Mouse (Mus musculus): ENCODE results near the gene H3f3b.
"Not testable (repeated sequence)": the region's sequence is repeated elsewhere in the genome, so short reads cannot be mapped to it uniquely, and the experiment has no call there.

The H3f3b gene

DNA sequence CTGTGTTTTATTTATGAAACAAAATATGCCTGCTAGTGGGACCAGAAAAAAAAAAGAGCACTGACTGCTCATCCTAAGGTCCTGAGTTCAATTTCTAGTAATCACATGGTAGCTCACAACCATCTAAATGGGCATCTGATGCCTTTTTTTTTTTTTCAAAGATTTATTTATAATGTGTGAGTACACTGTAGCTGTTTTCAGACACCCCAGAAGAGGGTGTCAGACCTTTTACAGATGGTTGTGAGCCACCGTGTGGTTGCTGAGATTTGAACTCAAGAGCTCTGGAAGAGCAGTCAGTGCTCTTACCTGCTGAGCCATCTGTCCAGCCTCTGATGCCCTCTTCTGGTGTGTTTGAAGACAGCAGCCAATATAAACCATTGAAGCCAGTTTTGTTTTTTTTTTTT, 7.2 kb downstream of the H3f3b start:
- DNase-seq: no peak

DNA sequence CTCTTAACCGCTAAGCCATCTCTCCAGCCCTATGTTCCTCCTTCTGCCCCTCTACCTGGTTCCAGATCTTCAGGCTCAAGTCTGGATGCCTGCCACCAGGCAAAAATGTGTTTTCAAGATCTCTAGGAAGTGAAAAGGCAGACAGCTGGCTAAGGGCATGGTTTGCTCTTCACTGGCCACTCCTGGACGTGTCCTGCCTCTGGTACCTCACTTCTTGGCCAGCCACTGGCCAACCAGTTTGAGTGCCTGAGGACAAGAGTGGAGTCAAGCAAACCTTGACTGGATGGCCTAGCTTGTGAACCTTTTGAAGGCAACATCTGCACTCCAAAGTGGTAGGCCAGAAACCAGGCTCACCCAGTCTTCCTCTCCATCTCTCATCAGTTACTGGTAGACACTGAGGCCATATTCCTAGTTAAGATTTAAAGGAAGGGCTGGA, 7.8 kb downstream of the H3f3b start:
- DNase-seq: no peak

DNA sequence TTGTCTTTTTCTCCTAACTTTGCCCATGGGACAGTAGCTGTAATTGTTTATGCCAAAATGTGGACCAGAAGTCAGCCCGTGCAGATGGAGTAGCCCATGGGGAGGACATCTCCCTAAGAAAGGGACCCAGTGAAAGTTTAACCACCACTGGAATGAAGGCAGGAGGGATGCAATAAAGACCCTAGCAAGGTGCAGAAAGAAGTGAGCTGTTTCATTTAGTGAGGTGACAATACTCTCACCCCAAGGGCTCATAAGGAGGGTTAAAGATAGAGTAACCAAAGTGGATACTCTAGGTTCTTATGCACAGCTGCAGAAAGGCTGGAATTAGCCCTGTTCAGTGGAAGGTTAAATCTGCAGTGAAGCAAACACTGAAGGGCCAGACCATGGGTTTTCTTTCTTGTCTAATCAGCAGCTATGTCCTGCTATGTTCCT, 8.4 kb downstream of the H3f3b start:
- no peak for DNase-seq

DNA sequence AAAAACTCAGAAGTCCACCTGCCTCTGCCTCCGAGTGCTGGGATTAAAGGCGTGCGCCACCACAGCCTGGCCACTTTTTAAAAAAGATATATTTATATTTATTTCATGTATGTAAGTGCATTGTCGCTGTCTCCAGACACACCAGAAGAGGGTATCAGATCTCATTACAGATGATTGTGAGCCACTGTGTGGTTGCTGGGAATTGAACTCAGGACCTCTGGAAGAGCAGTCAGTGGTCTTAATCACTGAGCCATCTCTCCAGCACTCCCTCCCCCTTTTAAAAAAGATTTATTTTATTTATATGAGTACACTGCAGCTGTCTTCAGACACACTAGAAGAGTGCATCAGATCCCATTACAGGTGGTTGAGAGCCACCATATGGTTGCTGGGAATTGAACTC, 8.9 kb downstream of the H3f3b start:
- DNase-seq: not testable (repeated sequence)

DNA sequence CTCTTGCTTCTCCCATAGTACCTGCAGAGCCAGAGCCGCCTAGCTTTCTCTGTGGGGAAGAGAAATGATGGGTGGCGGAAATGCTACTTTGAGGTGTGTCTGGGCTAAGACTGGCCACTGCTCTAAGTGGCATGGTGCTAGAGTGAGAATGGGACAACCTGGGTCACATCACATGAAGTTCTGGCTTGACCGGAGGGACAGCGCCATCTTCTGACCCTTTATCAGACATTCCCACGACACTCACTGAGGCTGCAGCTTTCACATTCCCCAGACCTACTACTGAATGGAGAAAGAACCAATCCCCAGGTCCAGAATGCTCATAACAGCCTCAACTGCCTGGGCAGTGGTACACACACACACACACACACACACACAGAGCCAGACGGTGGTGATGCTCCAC, 9.7 kb downstream of the H3f3b start:
- peak in 1 of 2 experiments; percentile 65 for DNase-seq

DNA sequence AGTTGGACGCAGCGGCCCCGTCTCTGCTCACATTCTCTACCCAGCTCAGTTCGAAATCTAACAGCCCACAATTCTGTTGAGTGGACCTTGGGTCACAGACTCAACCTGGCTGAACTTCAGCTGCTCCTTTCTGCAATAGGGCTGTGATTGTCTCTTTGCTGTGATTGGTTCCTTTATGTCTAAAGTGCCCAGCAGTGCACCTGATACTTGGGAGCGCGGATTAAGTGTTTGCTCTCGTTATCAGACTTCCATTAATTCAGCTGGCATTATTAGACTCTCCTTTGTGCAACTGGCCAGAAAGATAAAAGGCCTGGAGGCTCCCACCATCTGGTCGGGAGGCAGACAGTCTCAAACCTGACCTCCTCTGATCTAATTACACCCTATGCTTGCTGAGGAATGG, 12.9 kb downstream of the H3f3b start:
- DNase-seq: no peak

DNA sequence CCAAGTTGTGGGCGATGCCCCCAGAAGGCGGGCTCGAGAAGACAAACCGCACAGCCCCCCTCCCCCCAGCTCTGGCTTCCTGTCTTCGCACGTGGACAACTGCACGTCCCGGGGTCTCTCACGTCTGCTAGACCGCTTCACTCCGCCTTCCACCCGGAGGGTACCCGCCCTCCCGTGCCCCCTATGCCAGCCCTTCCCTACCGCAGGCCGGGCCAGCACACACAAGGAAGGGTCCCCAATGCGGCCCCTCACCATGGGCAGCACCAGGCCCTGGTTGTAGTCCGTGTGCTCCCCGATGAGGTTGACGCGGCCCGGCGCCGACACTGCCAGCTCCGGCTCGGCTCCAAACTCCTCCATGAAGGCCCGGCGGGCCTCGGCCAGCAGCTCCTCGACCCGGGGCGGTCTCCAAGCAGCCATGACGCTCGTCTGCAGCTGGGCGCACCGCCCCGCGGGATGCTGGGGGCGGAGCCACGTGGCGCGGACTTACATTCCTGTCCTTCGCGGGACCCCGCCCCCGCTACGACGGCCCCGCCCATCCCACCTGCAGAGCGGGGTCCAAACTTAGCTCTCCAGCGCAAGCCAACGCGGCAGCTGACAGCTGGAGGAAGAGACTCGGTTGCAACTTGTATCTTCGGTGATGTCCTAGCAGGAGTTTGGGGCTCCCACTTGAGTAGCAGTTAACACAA, 15.4 kb downstream of the H3f3b start, which contains the start of gene Galk1:
Galk1 (minus strand) TSS at position 458 of the 686 bp plus-strand sequence.
- peak; percentile 95 to 97 for DNase-seq

DNA sequence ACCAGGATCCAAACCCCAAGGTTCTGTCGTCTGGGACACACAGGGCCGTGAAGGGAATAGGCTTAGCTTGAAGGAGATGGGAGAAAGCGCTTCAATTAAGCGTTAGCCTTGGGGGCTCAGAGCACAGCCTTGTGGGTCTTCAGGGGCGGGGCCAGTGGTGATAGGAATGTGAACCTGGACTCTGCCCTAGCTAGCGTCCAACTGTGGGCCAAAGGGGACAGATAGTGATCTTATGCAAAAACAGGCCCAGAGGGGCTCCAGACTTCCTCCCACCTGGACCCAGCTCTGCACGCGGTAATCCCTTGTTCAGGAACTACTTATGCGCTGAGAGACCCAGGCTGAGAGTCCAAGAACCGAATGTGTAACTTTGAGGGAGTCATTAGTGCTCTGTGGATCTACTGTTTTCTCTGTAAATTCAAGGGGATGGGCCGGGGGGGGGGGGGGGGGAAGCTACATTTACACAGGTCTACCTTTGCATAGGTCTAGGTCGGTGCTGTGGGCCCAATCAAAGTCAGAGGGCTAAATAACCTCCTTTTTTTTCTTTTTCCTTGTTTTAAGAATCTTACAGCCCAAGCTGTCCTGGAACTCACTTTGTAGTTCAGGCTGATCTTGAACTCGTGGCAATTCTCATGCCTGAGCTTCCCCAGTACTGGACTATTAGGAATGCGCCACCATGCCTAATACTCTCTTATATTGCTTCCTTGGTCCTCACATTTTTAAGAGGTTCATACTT, 16.1 kb downstream of the H3f3b start:
- DNase-seq: no peak

DNA sequence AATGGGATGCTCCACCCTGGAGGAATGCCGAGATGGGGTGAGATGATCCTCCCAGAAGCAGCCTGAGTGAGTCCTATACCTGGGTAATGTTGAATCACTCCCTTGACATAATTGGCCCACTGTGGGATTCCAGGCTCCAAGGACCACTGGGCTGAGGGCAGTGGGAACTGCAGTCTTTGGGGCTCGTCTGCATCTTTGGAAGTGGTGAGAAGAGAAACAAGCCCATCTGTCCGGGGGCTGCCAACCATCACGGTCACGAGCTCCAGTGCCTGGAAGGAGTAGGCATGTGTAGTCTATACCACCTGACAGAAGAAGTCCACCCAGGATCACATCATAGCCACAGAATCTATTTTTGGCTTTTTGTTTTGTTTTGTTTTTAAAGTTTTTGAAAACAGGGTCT, 16.8 kb downstream of the H3f3b start:
- no peak for DNase-seq

DNA sequence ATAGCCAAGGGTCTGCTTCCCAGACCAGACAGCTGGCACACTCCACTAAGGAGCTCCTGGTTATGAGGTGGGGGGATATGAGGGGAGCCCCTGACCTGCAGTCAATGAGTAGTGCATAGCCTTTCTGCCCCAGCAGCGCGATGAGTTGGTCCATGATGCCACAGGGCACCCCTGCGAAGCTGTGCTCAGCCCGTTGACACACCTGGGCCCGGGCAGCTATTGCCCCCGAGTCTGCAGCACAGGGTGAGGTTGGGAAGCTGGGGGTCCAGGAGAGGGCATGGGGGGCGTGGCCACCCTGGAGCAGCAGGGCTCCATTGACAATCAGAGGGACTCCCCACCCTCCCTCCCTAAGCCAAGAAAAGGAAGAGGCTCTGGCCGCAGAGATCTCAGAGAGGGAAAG, 17.6 kb downstream of the H3f3b start:
- DNase-seq: no peak

DNA sequence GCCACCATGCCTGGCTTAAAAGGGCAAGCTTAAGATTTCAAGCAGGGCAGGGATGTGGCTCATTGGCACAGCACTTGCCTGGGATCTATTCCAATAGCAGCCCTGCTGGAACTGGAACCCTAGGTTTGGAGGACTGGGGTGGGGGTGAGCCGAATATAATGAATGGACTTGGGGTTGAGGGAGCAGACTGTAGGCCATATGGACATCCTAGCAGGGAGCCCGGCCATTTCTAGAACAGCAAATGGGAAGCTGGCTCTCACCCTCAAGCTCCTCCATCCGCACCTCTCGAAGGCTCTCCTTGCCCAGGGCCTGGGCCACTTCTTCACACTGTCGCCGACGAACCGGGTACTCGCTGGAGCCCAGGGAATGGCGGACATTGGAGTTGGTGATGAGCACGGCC, 18.1 kb downstream of the H3f3b start:
- no peak for DNase-seq

DNA sequence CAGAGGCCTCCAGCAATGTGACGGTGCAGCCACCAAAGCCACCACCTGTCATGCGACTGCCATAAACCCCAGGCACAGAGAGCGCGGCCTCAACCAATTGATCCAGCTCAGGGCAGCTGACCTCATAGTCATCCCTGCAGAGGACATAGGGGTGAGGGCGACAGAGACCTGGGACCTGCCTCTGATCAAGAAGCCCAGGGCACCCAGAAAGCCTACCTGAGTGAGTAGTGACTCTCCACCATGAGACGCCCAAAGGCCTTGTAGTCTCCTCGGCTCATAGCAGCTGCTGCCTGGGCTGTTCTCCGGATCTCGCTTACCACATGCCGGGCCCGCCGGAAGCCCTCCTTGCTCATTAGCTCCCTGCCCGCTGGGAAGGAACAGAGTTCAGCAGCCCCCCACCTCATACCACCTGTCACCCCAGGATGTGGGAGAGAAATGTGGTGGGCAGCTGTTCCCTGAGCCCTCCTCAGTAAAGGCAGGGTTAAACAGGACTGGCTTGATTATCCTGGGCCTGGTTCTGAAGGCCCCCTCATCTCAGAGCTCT, 18.9 kb downstream of the H3f3b start:
- DNase-seq: no peak

DNA sequence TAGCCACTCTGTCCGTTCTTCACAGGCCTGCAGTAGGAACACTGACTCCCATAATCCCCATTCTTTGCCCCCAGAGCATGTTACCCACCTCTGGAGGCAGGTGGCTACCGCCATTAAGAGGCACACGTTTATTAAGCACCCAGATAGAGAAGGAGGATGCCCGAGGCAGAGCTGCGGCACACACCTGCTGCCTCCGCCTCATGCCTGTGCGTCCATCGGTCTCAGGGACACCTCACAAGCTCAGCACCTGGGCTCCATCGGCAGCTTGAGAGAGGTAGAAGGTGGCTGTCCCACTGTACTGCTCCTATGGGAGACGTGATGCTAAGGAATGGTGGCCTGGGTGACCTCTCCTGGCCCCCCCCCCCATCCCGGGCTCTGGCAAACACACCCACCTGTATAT, 19.4 kb downstream of the H3f3b start:
- no peak for DNase-seq

DNA sequence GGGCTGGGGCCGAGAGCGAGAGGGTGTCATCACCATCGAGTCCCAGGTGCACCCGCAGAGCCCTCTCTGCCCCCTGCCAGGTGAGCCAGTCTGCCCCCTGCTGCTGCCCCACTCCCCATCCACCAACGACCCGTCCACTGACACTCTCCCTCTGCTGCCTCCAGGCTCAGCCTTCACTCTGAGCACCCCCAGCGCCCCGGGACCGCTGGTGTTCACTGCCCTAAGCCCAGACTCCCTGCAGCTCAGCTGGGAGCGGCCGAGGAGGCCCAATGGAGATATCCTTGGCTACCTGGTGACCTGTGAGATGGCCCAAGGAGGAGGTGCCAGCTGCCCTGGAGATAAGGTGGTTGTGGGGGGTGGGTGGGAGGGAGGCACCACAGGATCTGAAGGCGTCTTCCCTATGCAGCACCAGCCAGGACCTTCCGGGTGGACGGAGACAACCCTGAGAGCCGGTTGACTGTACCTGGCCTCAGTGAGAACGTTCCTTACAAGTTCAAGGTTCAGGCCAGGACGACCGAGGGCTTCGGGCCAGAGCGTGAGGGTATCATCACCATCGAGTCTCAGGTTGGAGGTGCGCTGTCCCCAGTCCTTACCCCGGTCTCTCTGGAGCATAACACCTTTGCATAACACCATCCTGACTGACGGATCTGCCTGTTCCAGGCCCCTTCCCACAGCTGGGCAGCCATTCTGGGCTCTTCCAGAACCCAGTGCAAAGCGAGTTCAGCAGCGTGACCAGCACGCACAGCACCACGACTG, 20.5 kb downstream of the H3f3b start:
- no peak for DNase-seq

DNA sequence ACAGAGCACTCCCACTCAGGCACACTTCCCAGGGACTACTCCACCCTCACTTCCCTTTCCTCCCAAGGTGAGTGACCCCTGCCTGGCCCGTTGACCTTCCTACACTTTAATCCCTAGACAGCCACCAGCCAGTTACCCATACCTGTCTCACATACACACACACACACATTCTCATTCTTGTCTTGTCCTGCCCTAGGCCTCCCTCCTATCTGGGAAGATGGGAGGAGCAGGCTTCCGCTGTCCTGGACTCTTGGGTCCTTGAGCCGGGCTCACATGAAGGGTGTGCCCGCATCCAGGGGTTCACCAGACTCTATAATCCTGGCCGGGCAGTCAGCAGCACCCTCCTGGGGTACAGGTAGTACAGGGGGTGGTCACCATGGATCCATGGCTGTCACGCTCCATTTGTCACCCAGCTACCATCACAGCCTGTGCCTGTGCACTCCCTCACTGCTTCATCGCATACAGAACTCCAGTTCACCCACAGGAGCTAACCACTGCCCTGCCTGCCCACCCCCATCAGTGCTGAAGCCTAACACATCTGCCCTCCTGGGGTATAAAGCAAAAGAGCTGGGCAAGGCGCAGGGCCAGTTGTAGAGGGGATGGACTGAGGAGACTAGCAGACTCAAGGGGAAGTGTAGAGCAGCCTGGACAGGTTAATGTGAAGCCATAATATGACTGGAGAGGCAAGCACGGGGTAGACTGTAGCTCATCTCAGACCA, 21.9 kb downstream of the H3f3b start:
- no peak for DNase-seq

DNA sequence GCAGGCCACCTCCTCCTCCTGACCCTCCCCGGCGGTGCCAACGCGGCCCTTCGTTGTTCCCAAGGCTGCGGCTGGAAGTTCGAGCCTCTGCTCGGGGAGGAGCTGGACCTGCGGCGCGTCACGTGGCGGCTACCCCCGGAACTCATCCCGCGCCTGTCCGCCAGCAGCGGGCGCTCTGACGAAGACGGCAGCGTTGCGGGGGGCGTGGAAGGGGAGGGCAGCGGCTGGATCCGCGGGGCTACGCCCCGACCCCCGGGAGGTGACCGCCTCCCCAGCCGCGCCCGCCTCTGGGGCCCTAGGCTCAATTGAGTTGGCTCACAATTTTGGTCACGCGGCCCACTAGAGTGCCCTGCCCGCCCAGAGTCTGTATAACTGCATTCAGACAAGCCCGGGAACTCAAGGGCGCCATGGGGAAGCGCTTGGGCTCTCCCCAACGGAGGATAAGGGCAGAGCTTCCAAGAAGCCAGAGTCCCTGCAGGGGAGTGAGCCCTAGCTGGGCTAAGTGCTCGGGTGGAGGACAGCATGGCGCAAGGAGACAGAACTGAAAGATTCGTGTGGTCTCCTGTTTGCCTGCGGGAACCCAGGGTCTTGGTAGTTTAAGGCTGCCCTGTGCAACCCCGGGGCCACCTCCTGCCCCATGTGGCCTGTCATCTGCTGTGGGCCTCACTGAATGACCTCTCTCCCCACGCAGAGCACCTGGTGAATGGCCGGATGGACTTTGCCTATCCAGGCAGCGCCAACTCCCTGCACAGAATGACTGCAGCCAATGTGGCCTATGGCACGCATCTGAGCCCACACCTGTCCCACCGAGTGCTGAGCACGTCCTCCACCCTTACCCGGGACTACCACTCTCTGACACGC, 22.7 kb downstream of the H3f3b start:
- peak; percentile 78 to 86 for DNase-seq

DNA sequence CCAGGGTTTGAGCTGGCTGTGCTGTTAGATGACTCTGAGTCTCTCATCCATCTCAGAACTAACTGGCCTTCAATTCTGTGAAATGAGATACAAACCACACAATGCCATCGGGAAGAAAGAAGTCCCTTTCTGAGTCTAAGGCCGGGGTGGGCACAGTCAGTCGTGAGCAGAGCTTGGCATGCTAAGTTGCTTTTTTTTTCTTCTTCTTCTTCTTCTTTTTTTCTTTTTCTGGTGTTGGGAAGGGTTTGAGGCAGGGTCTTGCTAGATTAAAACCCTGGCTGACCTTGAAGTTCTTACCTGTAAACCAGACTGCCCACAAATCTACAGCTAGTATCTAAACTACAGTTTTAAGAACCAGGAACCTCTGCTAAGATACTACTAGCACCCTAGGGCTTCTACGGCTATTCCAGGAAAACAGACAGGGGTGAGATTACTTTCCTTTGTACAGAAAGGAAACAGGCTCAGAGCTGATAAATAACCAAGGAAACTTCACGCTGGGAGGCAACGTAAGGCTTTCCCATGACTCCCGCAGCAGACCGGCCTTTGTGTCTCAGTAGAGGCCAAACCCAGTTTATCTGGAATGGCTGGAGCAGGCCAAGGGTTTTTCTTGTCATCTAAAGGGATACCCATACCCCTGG, 23.5 kb downstream of the H3f3b start:
- DNase-seq: no peak

DNA sequence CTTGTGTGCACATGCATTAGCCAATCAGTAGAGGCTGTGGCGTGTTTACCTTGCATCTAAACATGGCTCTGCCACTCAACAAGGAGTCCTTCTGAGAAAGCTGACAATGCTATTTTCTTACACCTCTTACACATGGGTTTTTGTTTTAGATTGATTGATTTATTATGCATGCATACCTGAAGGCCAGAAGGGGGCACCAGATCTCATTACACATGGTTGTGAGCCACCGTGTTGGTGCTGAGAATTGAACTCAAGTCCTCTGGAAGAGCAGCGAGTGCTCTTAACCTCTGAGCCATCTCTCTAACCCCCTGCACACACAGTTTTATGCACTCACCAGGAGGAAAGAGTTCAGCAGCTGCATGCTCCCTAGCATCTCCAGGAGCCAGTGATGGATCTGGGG, 24.9 kb downstream of the H3f3b start:
- no peak for DNase-seq

DNA sequence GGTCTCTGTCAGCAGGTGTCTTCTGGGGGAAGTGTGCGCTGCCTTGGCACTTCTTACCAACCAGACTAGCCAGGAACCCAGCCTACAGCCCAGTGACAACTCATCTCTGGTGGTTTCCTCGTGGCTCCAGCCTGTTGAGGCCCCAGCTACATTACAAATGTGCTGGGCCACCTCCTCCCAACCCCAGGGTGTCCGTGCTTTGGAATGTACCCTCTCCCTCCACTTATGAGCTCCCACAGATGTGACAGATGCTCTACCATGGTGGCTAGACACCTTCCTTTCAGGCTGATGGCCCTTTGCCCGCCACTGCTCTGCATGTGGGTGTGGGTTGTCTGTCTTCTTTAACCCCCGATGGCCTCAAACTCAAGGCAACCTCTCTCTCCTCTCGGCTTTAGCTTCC, 26.0 kb downstream of the H3f3b start:
- no peak for DNase-seq

DNA sequence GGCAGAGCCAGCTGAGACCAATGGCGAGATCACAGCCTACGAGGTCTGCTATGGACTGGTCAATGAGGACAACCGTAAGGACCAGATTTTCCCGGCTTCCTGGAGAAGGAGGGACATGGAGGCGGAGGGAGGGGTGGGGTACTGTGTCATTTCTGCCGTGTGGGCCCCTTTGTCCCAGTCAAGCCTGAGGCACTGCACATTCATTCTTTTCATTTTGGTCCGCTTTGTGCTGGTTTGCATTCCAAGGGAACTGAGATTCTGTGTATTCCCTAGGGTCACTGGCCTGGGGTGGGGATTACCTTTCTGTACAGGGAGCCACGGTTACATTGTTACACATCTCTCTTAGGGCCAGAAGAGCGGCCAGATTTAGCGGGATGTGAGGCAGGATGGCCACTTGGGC, 27.2 kb downstream of the H3f3b start:
- no peak for DNase-seq

DNA sequence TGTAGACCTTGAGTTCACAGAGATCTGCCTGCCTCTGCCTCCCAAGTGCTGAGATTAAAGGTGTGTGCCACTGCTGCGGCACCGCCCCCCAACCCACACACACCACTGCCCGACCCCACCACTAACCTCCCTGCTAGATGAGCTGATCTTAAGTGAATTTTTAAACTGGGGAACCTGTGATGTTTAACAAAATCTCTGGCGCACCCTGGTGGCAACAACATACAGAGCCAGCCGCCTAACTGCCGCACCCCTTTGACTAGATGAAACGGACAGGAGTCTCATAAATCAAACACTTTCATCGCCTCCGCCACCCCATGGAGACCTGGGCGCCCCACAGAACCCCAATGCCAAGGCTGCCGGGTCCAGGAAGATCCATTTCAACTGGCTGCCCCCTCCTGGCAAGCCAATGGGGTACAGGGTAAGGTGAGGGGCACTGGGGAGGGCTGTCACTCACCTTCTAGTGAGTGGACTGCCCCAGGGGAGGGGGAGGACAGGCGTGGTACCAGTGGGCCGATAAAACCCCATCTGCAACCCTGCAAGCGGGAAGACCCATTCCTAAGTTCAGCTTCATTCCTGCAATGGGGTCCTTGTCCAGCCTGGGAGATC, 28.1 kb downstream of the H3f3b start:
- DNase-seq: peak; percentile 82 to 92

Data from kidney, postnatal 25 days (tissue).